Mouse (Mus musculus): Measurements from ENCODE around the gene Pex11b. TPM values are rescaled to one million over a fixed set of nuclear protein-coding genes. Genes with fewer than 3 reads are reported as not detected.

Pex11b gene
- total and polyA plus RNA-seq, 2 experiments from 2014 or later: 41.7 to 46.6 TPM

- Histone ChIP-seq H3K9ac (replicated peaks; ENCODE audit: low read depth, low read length) (0 out of 2 replicates have a peak within 1 kb of the TSS, but pooled peaks have one; percentile 12), H3K9me3 (replicated peaks; ENCODE audit: control insufficient read depth, low read length) (no peaks in the 10 kb centered on the region), H3K4me1 (ENCODE audit: control insufficient read depth, insufficient read depth) (no peaks in the 10 kb centered on the region), H3K27me3 (ENCODE audit: control insufficient read depth, insufficient read depth, low read length) (0 out of 2 replicates have a peak, but pooled peaks cover 8% of the 10 kb centered on the region), H3K4me2 (ENCODE audit: low read depth, low read length) (peak within 1 kb of the TSS; percentile 76), H3K36me3 (replicated peaks; ENCODE audit: control insufficient read depth, insufficient read depth, low read length) (no peaks in the 10 kb centered on the region), H3K27ac (ENCODE audit: low read depth) (no peak within 1 kb of the TSS), H3K4me3 (ENCODE audit: low read depth, low read length) (peak within 1 kb of the TSS; percentile 51)
- DNase-seq (ENCODE audit: low spot score) (peak; percentile 86), ATAC-seq (ENCODE audit: insufficient read depth, low read depth) (peak; percentile 97)
- TF ChIP-seq CTCF (IDR thresholded peaks at IDR 0.05; ENCODE audit: low read depth) (peak; percentile 29), EP300 (IDR thresholded peaks at IDR 0.05; ENCODE audit: low read depth) (no peak)
- 6% methylated on average over 35 of the region's 35 CpGs for WGBS
Observed at GRCm38 (mm10) chr3:96669727-96670468, 34.7 kb downstream of the Pex11b start, which contains the start of gene Ankrd35. Gene Ankrd35 (plus strand): TSS chr3:96670131.

GRCm38 (mm10) chr3:96671519-96671918 is 36.3 kb downstream of the Pex11b start:
- 92% methylated on average over 5 of the region's 5 CpGs for WGBS
- Histone ChIP-seq H3K4me3 (ENCODE audit: low read depth, low read length) (no peak overlapping the region), H3K36me3 (replicated peaks; ENCODE audit: control insufficient read depth, insufficient read depth, low read length) (no peaks in the 10 kb centered on the region), H3K27ac (ENCODE audit: low read depth) (no peak overlapping the region), H3K4me2 (ENCODE audit: low read depth, low read length) (no peak overlapping the region), H3K27me3 (ENCODE audit: control insufficient read depth, insufficient read depth, low read length) (0 out of 2 replicates have a peak, but pooled peaks cover 8% of the 10 kb centered on the region), H3K9me3 (replicated peaks; ENCODE audit: control insufficient read depth, low read length) (no peaks in the 10 kb centered on the region), H3K4me1 (ENCODE audit: control insufficient read depth, insufficient read depth) (no peaks in the 10 kb centered on the region), H3K9ac (replicated peaks; ENCODE audit: low read depth, low read length) (no peak overlapping the region)
- TF ChIP-seq EP300 (IDR thresholded peaks at IDR 0.05; ENCODE audit: low read depth) (no peak), CTCF (IDR thresholded peaks at IDR 0.05; ENCODE audit: low read depth) (no peak)
- ATAC-seq (ENCODE audit: insufficient read depth, low read depth): no peak
- no peak for DNase-seq (ENCODE audit: low spot score)

- Histone ChIP-seq H3K36me3 (replicated peaks; ENCODE audit: control insufficient read depth, insufficient read depth, low read length) (no peaks in the 10 kb centered on the region), H3K27ac (ENCODE audit: low read depth) (no peak overlapping the region), H3K4me3 (ENCODE audit: low read depth, low read length) (no peak overlapping the region), H3K4me2 (ENCODE audit: low read depth, low read length) (no peak overlapping the region), H3K4me1 (ENCODE audit: control insufficient read depth, insufficient read depth) (no peaks in the 10 kb centered on the region), H3K9me3 (replicated peaks; ENCODE audit: control insufficient read depth, low read length) (no peaks in the 10 kb centered on the region), H3K9ac (replicated peaks; ENCODE audit: low read depth, low read length) (no peak overlapping the region), H3K27me3 (ENCODE audit: control insufficient read depth, insufficient read depth, low read length) (0 out of 2 replicates have a peak, but pooled peaks cover 8% of the 10 kb centered on the region)
- no peak for DNase-seq (ENCODE audit: low spot score)
- 56% methylated on average over 4 of the region's 4 CpGs for WGBS
- TF ChIP-seq EP300 (IDR thresholded peaks at IDR 0.05; ENCODE audit: low read depth) (no peak), CTCF (IDR thresholded peaks at IDR 0.05; ENCODE audit: low read depth) (no peak)
- ATAC-seq (ENCODE audit: insufficient read depth, low read depth): no peak
Observed at GRCm38 (mm10) chr3:96673514-96673913, 38.3 kb downstream of the Pex11b start.

- ATAC-seq (ENCODE audit: insufficient read depth, low read depth): no peak
- no peaks in the 10 kb centered on the region for H3K4me1 ChIP-seq (ENCODE audit: control insufficient read depth, insufficient read depth)
- H3K9me3 ChIP-seq (replicated peaks; ENCODE audit: control insufficient read depth, low read length): no peaks in the 10 kb centered on the region
- H3K27ac ChIP-seq (ENCODE audit: low read depth): no peak overlapping the region
- no peak overlapping the region for H3K9ac ChIP-seq (replicated peaks; ENCODE audit: low read depth, low read length)
- peaks cover 8% of the 10 kb centered on the region; the same call in 1 of the 2 replicates for H3K27me3 ChIP-seq (ENCODE audit: control insufficient read depth, insufficient read depth, low read length)
- H3K4me3 ChIP-seq (ENCODE audit: low read depth, low read length): no peak overlapping the region
- no peaks in the 10 kb centered on the region for H3K36me3 ChIP-seq (replicated peaks; ENCODE audit: control insufficient read depth, insufficient read depth, low read length)
- WGBS: 57% methylated on average over 8 of the region's 8 CpGs
- TF ChIP-seq CTCF (IDR thresholded peaks at IDR 0.05; ENCODE audit: low read depth) (no peak), EP300 (IDR thresholded peaks at IDR 0.05; ENCODE audit: low read depth) (no peak)
- H3K4me2 ChIP-seq (ENCODE audit: low read depth, low read length): no peak overlapping the region
- DNase-seq (ENCODE audit: low spot score): no peak
Observed at GRCm38 (mm10) chr3:96674442-96674841, 39.3 kb downstream of the Pex11b start.

- Histone ChIP-seq H3K4me3 (ENCODE audit: low read depth, low read length) (no peak overlapping the region), H3K4me2 (ENCODE audit: low read depth, low read length) (no peak overlapping the region), H3K27ac (ENCODE audit: low read depth) (no peak overlapping the region), H3K36me3 (replicated peaks; ENCODE audit: control insufficient read depth, insufficient read depth, low read length) (no peaks in the 10 kb centered on the region), H3K27me3 (ENCODE audit: control insufficient read depth, insufficient read depth, low read length) (peaks cover 15% of the 10 kb centered on the region; the same call in 1 of the 2 replicates), H3K9me3 (replicated peaks; ENCODE audit: control insufficient read depth, low read length) (no peaks in the 10 kb centered on the region), H3K9ac (replicated peaks; ENCODE audit: low read depth, low read length) (no peak overlapping the region), H3K4me1 (ENCODE audit: control insufficient read depth, insufficient read depth) (no peaks in the 10 kb centered on the region)
- TF ChIP-seq EP300 (IDR thresholded peaks at IDR 0.05; ENCODE audit: low read depth) (no peak), CTCF (IDR thresholded peaks at IDR 0.05; ENCODE audit: low read depth) (no peak)
- DNase-seq (ENCODE audit: low spot score): no peak
- ATAC-seq (ENCODE audit: insufficient read depth, low read depth): no peak
- WGBS: 81% methylated on average over 3 of the region's 3 CpGs
Observed at GRCm38 (mm10) chr3:96675171-96675570, 40.0 kb downstream of the Pex11b start.
